Mouse (Mus musculus) spleen, postnatal 10 days (tissue): ENCODE measurements around the gene Lcn10.
"Not testable (repeated sequence)": the region's sequence is repeated elsewhere in the genome, so short reads cannot be mapped to it uniquely, and the experiment has no call there.

Experiments
- DNase-seq, 2 experiments: peaks; one replicate each; pipeline ENCODE4 v3.0.0; 2021 to 2022; ENCODE audit warnings: low spot score in 2 of 2

The Lcn10 gene

DNA sequence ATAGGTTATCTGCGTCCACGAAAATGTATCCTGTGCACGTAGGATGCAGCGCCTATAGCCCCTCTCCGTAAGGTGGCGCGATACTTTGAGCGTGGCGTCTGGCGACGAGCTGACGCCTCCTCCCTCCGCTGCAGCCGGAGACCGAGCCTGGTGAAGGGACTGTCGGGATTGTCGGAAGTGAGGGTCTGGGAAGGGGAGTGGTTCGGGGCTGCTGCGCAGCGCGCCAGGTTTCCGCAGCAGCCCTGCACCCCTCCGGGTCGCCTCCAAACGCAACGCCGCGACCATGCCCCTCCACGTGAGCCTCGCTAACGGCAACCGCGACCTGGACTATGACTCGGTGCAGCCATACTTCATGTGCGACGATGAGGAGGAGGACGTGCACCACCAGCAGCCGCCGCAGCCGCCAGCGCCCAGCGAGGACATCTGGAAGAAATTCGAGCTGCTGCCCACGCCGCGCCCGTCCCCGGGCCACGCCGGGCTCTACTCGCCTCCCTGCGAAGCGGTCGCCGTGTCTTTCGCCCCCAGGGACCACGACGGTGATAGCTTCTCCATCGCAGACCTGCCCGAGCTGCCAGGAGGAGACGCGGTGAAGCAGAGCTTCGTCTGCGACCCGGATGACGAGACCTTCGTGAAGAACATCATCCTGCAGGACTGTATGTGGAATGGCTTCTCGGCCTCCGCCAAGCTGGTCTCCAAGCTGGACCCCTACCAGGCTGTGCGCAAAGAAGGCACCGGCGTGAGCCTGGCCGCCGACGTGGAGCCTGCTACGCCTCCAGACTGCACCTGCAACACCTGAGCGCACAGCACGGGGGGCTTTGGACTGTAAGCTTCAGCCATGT lies 24.3 kb downstream of the Lcn10 start, which contains the start of gene Bmyc:
Gene Bmyc (plus strand): TSS at position 97 of the 839 bp plus-strand sequence.
- peak; percentile 21 to 62 for DNase-seq

DNA sequence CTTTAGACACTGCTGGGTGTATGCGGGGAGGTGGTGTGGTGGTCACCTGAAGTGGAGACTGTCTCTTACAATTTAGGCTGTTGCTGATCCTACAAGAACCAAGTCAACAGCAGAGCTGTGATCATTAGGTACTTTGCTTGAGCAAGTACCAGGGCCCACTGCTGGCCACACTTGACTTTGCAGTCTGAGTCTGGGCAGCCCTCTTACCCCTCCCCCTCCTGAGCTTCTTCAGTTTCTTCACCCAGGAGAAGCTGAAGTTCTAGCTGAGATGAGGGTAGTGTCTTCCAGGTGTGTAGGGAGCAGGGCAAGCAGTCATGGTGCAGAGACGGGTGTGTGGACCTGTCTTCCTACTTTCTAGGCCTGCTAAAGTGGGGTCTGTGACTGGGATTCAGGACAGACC lies 25.6 kb downstream of the Lcn10 start:
- peak in 1 of 2 experiments; percentile 49 for DNase-seq

- not testable (repeated sequence) for DNase-seq
Measured at GRCm38 (mm10) chr2:25709056-25709455, 26.5 kb downstream of the Lcn10 start.

DNA sequence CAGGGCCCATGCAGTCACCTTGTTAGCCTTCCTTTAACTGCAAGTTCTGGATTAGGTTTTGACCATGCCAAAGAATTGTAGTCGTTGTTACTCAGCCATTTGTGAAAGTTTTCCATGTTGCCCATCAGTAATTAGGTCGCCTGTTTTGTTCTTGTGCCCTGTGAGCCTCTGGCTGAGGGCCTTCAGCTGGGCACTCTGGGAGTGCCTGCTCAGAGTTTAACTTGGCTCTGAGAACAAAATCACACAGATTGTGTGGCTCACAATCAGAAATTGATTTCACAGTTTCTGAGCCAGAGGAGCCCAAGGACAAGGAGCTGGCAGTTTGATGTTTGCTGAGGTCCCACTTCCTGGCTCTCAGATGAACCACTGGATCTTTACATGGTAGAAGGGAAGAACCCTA lies 27.3 kb downstream of the Lcn10 start:
- DNase-seq: not testable (repeated sequence)

DNA sequence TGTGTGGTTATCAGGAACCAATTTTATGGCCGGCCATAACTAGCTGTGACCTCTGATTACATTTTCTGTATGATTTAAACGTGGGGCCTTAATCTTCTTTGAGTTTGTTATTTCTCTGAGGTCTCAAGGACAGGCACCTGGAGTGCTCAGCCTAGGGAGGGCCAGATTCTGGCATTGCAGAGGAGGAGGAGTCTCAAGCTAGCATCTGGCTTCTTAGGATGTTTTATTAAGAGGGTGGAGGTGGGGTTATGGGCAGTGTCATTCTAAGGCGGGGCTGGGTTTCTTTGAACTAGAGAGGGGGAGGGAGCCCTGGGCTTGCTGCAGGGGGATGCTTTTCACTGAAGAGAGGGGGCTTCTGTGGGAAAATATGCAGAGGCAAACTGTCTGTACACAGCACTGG lies 29.1 kb downstream of the Lcn10 start:
- DNase-seq: not testable (repeated sequence)

DNA sequence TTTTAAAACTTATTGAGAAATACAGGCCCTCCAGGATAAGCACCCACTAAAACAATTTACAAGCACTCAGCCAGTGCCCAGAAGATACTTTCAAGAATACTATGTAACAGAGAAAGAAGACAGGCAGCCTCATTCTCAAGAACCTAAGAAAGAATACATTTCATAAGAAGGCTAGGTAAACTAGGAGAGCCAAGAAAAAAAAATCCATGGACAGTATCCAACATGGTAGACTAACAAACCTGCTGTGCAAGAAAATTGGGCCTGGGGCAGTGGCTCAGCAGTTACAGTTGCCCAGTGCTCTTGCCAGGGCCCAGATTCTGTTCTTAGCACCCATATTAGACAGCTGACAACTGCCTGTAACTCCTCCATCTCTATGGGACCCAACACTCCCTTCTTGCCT lies 34.7 kb downstream of the Lcn10 start:
- no peak for DNase-seq

- no peak for DNase-seq
Measured at GRCm38 (mm10) chr2:25733199-25733930, 50.8 kb downstream of the Lcn10 start.
